Mouse (Mus musculus) cerebellum, postnatal 25 days (tissue): ENCODE data around the gene Tm9sf3.

Experiments
- DNase-seq, 2 experiments: peaks; one replicate each; pipeline ENCODE4 v3.0.0; 2021; ENCODE audit warnings: mixed read lengths in 2 of 2

The Tm9sf3 gene

GRCm38 (mm10) chr19:41165144-41165913 lies 98.5 kb downstream of the Tm9sf3 start:
- no peak for DNase-seq

DNA sequence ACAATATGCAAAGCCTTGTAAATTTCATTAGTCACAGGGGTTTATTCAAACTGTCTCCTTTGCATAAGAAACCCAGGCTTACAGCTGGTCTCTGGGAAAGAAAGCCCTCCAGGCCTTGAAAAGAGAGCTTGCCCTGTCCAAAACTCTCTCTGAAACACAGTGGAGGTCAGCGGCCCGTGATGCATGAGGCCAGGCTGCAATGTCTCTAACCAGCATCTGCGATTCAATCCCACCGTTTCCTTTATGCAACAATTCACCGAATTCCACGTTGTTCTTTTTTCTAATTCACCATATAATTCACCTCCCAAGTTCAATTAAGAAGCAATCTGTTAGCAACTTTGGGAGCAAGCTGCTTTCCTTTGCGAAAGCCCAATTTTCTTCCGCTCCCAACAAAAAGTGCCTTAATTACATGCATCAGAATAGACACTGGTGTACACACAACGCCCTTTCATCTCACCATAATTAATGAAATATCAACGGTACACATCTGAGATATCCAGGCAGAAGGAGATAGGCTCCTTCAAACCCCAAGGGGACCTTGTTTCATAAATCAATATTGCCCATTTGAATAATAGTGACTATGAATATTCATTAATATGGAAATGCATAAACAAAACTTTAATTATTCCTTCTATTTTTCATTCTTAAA lies 99.2 kb downstream of the Tm9sf3 start:
- DNase-seq, result no peak
